Mouse (Mus musculus) midbrain, embryonic 11.5 days (tissue): ENCODE measurements around the gene Sema4c. TPM values are rescaled to one million over a fixed set of nuclear protein-coding genes. Genes with fewer than 3 reads are reported as not detected.
A peak's percentile ranks its signal among the peaks of the same experiment; 100 is the strongest.

Source experiments
- ATAC-seq: fragments of 200-750 bp; cut with Nextera tagmentation; 2 replicates; pipeline ENCODE4 v1.8.0; 2017; ENCODE audit warnings: moderate TSS enrichment, moderate library complexity; ENCODE audit not compliant: low FRiP score
- DNase-seq: peaks from one replicate; pipeline ENCODE4 v3.0.0; 2015; ENCODE audit warnings: low spot score; ENCODE audit errors: missing footprints
- H3K27ac ChIP-seq: fragments of 300-500 bp; sonication (generic); 2 replicates; pipeline ENCODE4 v1.5.1; 2014; ENCODE audit warnings: low read depth, low read length
- H3K27me3 ChIP-seq: fragments of 300-500 bp; sonication (generic); 2 replicates; pipeline ENCODE4 v1.6.1; 2014; ENCODE audit warnings: mild to moderate bottlenecking, low read length, moderate library complexity, mixed read lengths; ENCODE audit not compliant: control insufficient read depth, insufficient read depth
- H3K36me3 ChIP-seq: fragments of 300-500 bp; sonication (generic); 2 replicates; pipeline ENCODE4 v1.6.1; 2014; ENCODE audit warnings: mild to moderate bottlenecking, low read length, moderate library complexity, mixed read lengths; ENCODE audit not compliant: control insufficient read depth, insufficient read depth
- H3K4me1 ChIP-seq: fragments of 300-500 bp; sonication (generic); 2 replicates; pipeline ENCODE4 v1.6.1; 2014; ENCODE audit warnings: low read length; ENCODE audit not compliant: control insufficient read depth, insufficient read depth
- H3K4me2 ChIP-seq: fragments of 300-500 bp; sonication (generic); 2 replicates; pipeline ENCODE4 v1.6.1; 2014; ENCODE audit warnings: mild to moderate bottlenecking, moderate library complexity
- H3K4me3 ChIP-seq: fragments of 300-500 bp; sonication (generic); 2 replicates; pipeline ENCODE4 v1.5.1; 2014; ENCODE audit warnings: low read depth, low read length
- H3K9ac ChIP-seq: fragments of 300-500 bp; sonication (generic); 2 replicates; pipeline ENCODE4 v1.6.1; 2014; ENCODE audit warnings: low read length
- H3K9me3 ChIP-seq: fragments of 300-500 bp; sonication (generic); 2 replicates; pipeline ENCODE4 v1.6.1; 2016; ENCODE audit warnings: low read length; ENCODE audit not compliant: control insufficient read depth
- WGBS: fragments of 180-500 bp; shearing (Covaris S2); extraction: QIAGEN DNeasy Blood & Tissue Kit; methylation state at CpG from one replicate; pipeline ENCODE4 v1.1.7; 2014; 5-methylcytosine and 5-hydroxymethylcytosine counted together
- polyA plus RNA-seq: library from polyadenylated mRNA; unstranded; fragments of >200 nt; fragmentation: Nextera tagmentation; extraction: Ambion mirVana; gene quantifications from 2 replicates; pipeline ENCODE4 v1.2.1, GENCODE M21; 2014

Sema4c gene
- polyA plus RNA-seq, 1 experiment from 2014 or later: 3.1 TPM

GRCm38 (mm10) chr1:36593099-36593498 is 35.0 kb upstream of the Sema4c start:
- H3K4me2 ChIP-seq: no peak overlapping the region
- WGBS: 8% methylated on average over 1 of the region's 1 CpGs
- H3K27ac ChIP-seq: no peak overlapping the region
- H3K9ac ChIP-seq: no peak overlapping the region
- no peak for DNase-seq
- no peaks in the 10 kb centered on the region for H3K9me3 ChIP-seq
- no peaks in the 10 kb centered on the region for H3K4me1 ChIP-seq
- ATAC-seq: no peak
- no peaks in the 10 kb centered on the region for H3K27me3 ChIP-seq
- H3K36me3 ChIP-seq: no peaks in the 10 kb centered on the region
- no peak overlapping the region for H3K4me3 ChIP-seq

GRCm38 (mm10) chr1:36591408-36591807 is 33.3 kb upstream of the Sema4c start:
- ATAC-seq: no peak
- no peak overlapping the region for H3K27ac ChIP-seq
- WGBS: 89% methylated on average over 2 of the region's 2 CpGs
- H3K9ac ChIP-seq: no peak overlapping the region
- H3K36me3 ChIP-seq: no peaks in the 10 kb centered on the region
- H3K4me2 ChIP-seq: no peak overlapping the region
- no peaks in the 10 kb centered on the region for H3K27me3 ChIP-seq
- no peak overlapping the region for H3K4me3 ChIP-seq
- H3K4me1 ChIP-seq: no peaks in the 10 kb centered on the region
- no peaks in the 10 kb centered on the region for H3K9me3 ChIP-seq
- DNase-seq: no peak

GRCm38 (mm10) chr1:36590664-36591063 is 32.5 kb upstream of the Sema4c start:
- Histone ChIP-seq H3K4me1 (no peaks in the 10 kb centered on the region), H3K4me3 (no peak overlapping the region), H3K9ac (no peak overlapping the region), H3K36me3 (no peaks in the 10 kb centered on the region), H3K9me3 (no peaks in the 10 kb centered on the region), H3K27me3 (no peaks in the 10 kb centered on the region), H3K4me2 (no peak overlapping the region), H3K27ac (no peak overlapping the region)
- DNase-seq (no peak), ATAC-seq (no peak)
- WGBS: 70% methylated on average over 9 of the region's 9 CpGs

DNA sequence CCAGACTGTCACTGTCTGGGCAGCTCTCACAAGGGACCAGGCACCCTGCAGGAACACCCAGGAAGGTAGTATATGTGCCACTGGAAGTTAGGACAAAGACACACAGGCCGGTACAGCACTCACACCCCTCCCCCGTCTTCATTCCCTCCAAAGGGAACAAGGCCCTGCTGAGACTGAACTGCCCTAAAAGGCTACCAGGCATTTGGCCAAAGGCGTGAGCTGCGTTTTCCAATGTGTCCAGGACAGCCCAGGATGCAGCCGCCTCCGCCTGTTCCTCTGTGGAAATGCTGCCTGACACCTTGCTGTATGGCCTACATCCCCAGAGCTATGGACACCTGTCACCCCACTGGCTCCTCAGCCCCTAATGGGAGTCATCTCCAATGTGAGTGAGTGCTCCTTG is 31.3 kb upstream of the Sema4c start:
- Histone ChIP-seq H3K27me3 (no peaks in the 10 kb centered on the region), H3K27ac (no peak overlapping the region), H3K4me1 (no peaks in the 10 kb centered on the region), H3K4me3 (no peak overlapping the region), H3K36me3 (no peaks in the 10 kb centered on the region), H3K9me3 (no peaks in the 10 kb centered on the region), H3K9ac (no peak overlapping the region), H3K4me2 (no peak overlapping the region)
- no peak for ATAC-seq
- DNase-seq: no peak
- WGBS: 45% methylated on average over 6 of the region's 6 CpGs

DNA sequence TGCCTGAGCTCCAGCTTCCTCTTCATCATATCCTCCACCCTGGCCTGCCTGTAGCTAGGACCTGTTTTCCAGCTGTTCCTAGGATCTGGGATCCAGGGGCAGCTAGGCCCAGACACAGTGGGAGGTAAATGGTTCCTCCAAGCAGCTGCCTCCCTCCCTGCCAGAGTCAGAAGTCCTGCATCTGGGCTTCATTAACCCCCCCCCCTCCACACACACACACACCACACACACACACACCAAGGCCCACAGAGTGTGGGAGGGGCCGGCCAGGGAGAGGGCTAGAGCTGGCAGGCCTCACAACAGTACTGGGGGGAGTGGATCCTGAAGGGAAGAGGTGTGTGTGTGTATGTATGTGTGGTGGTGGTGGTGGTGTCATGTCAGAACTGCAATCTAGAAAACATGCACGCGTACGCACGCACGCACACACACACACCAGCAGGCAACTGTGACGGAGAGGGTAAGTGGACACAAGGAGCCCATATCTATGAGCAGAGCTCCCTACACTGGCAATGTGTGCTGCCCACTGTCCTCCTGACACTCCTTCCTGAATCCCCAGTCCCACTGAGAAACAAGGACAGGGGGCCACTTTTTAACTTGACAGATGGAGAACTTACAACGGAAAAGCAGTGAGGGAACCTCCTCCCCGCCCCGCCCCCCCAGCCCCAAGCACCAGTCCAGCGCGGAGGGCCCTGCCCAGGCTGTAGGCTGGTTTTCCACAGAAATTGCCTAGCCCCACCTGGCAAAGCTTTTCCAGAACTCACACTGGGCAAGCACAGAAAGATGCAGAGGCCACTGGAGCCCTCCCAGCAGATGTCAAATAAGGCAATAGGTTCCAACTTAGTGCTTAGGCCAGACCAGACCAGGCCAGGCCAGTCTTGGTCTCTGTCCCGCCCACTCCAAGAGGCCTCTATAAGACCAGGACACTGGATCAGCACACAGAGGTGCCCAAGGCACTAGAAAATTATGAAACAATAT is 30.6 kb upstream of the Sema4c start:
- Histone ChIP-seq H3K9me3 (no peaks in the 10 kb centered on the region), H3K4me2 (no peak overlapping the region), H3K27me3 (no peaks in the 10 kb centered on the region), H3K4me3 (no peak overlapping the region), H3K27ac (no peak overlapping the region), H3K4me1 (no peaks in the 10 kb centered on the region), H3K9ac (no peak overlapping the region), H3K36me3 (no peaks in the 10 kb centered on the region)
- WGBS: 68% methylated on average over 13 of the region's 13 CpGs
- ATAC-seq: peak; percentile 38; the same call in 1 of the 2 replicates
- no peak for DNase-seq

GRCm38 (mm10) chr1:36587860-36588259 is 29.7 kb upstream of the Sema4c start:
- no peak overlapping the region for H3K27ac ChIP-seq

GRCm38 (mm10) chr1:36586288-36586687 is 28.1 kb upstream of the Sema4c start:
- H3K27ac ChIP-seq: no peak overlapping the region
- no peaks in the 10 kb centered on the region for H3K27me3 ChIP-seq
- H3K4me1 ChIP-seq: 0 out of 2 replicates have a peak, but pooled peaks cover under 1% of the 10 kb centered on the region

More at GRCm38 (mm10) chr1:36587860-36588259, 29.7 kb upstream of the Sema4c start:
- DNase-seq (no peak), ATAC-seq (no peak)
- 85% methylated on average over 6 of the region's 6 CpGs for WGBS
- H3K9ac ChIP-seq: no peak overlapping the region
- H3K4me2 ChIP-seq: no peak overlapping the region
- no peaks in the 10 kb centered on the region for H3K27me3 ChIP-seq
- H3K9me3 ChIP-seq: no peaks in the 10 kb centered on the region
- no peak overlapping the region for H3K4me3 ChIP-seq
- no peaks in the 10 kb centered on the region for H3K36me3 ChIP-seq
- H3K4me1 ChIP-seq: no peaks in the 10 kb centered on the region

DNA sequence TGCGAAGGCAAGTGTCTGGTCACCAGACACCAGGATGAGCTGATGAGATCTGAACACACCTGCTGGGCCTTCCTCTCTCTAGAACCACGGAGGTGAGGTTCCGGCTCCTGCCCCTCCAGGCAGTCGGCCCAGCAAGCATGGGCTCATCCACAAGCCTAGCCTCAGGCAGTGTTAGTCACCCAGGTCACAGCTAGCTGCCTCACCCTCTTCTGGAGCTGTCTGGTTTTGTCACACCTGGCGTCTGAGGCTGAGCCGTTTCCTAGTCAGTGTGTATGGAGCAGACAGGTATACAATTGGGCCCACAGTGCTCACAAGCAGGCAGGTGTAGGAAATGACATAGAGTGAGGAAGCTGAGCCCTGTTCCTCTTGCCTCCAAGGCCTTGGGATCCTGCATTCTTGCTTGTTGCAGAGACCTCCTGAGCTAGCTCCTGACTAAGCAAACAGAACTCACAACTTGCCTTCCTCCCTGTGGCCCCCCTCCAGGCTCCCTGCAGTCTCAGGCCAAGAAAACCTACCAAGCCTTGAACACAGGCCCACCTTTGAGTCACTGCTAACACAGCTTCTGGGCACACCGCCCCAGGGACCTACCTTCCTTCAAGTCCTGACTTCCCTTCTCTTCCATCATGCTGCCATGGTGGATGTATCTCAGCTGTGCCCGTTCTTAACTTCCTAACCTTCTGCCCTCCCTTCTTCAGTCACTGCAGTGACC is 25.4 kb upstream of the Sema4c start:
- H3K4me3 ChIP-seq: no peak overlapping the region
- whole genome bisulfite sequencing: 78% methylated on average over 8 of the region's 8 CpGs
- no peaks in the 10 kb centered on the region for H3K9me3 ChIP-seq
- no peak overlapping the region for H3K4me2 ChIP-seq
- no peak overlapping the region for H3K27ac ChIP-seq
- DNase-seq (no peak), ATAC-seq (no peak)
- no peak overlapping the region for H3K9ac ChIP-seq
- no peaks in the 10 kb centered on the region for H3K36me3 ChIP-seq
- peaks cover 18% of the 10 kb centered on the region for H3K4me1 ChIP-seq
- no peaks in the 10 kb centered on the region for H3K27me3 ChIP-seq

More at GRCm38 (mm10) chr1:36586288-36586687, 28.1 kb upstream of the Sema4c start:
- no peak overlapping the region for H3K4me3 ChIP-seq
- no peak for ATAC-seq
- 52% methylated on average over 4 of the region's 4 CpGs for WGBS
- no peaks in the 10 kb centered on the region for H3K36me3 ChIP-seq
- no peaks in the 10 kb centered on the region for H3K9me3 ChIP-seq
- no peak overlapping the region for H3K9ac ChIP-seq
- H3K4me2 ChIP-seq: no peak overlapping the region
- DNase-seq: no peak

GRCm38 (mm10) chr1:36582211-36582610 is 24.1 kb upstream of the Sema4c start:
- no peaks in the 10 kb centered on the region for H3K9me3 ChIP-seq
- ATAC-seq: no peak
- H3K27me3 ChIP-seq: no peaks in the 10 kb centered on the region
- 73% methylated on average over 8 of the region's 8 CpGs for WGBS
- no peak overlapping the region for H3K27ac ChIP-seq
- no peak overlapping the region for H3K4me3 ChIP-seq
- H3K9ac ChIP-seq: no peak overlapping the region
- H3K4me2 ChIP-seq: no peak overlapping the region
- DNase-seq: no peak
- peaks cover 18% of the 10 kb centered on the region for H3K4me1 ChIP-seq
- H3K36me3 ChIP-seq: no peaks in the 10 kb centered on the region
